Mouse (Mus musculus) embryonic facial prominence, embryonic 10.5 days (tissue): Measurements from ENCODE around the gene Xylt2. TPM values are rescaled to one million over a fixed set of nuclear protein-coding genes. Genes with fewer than 3 reads are reported as not detected.
"Not testable (repeated sequence)": the region's sequence is repeated elsewhere in the genome, so short reads cannot be mapped to it uniquely, and the experiment has no call there.

ENCODE experiments used
- DNase-seq: peaks from one replicate; pipeline ENCODE4 v3.0.0-alpha.2; 2017; ENCODE audit warnings: low spot score
- H3K27ac ChIP-seq: fragments of 300-500 bp; sonication (generic); replicated peaks from 2 replicates; pipeline ENCODE4 v1.5.1; 2016; ENCODE audit warnings: mild to moderate bottlenecking
- H3K27me3 ChIP-seq: fragments of 300-500 bp; sonication (generic); replicated peaks from 2 replicates; pipeline ENCODE4 v1.6.1; 2016; ENCODE audit warnings: low read depth, mild to moderate bottlenecking; ENCODE audit not compliant: poor library complexity, severe bottlenecking
- H3K36me3 ChIP-seq: fragments of 300-500 bp; sonication (generic); replicated peaks from 2 replicates; pipeline ENCODE4 v1.6.1; 2016; ENCODE audit warnings: mild to moderate bottlenecking, moderate library complexity
- H3K4me1 ChIP-seq: fragments of 300-500 bp; sonication (generic); 2 replicates; pipeline ENCODE4 v1.6.1; 2016
- H3K4me3 ChIP-seq: fragments of 300-500 bp; sonication (generic); 2 replicates; pipeline ENCODE4 v1.5.1; 2016; ENCODE audit warnings: mild to moderate bottlenecking, moderate library complexity
- H3K9me3 ChIP-seq: fragments of 300-500 bp; sonication (generic); 2 replicates; pipeline ENCODE4 v1.6.1; 2016; ENCODE audit warnings: mild to moderate bottlenecking
- WGBS: fragments of 180-500 bp; shearing (Covaris S2); methylation state at CpG from one replicate; pipeline ENCODE4 v1.1.7; 2016; 5-methylcytosine and 5-hydroxymethylcytosine counted together
- polyA plus RNA-seq: library from polyadenylated mRNA; unstranded; fragments of >200 nt; fragmentation: Nextera tagmentation; extraction: Ambion mirVana; gene quantifications from 2 replicates; pipeline ENCODE4 v1.2.1, GENCODE M21; 2016

Xylt2 gene
- polyA plus RNA-seq, 1 experiment from 2014 or later = 15.1 TPM

GRCm38 (mm10) chr11:94665281-94665680 lies 12.0 kb downstream of the Xylt2 start:
- Histone ChIP-seq H3K9me3 (no peaks in the 10 kb centered on the region), H3K4me1 (no peaks in the 10 kb centered on the region), H3K27me3 (no peaks in the 10 kb centered on the region), H3K36me3 (peaks cover 98% of the 10 kb centered on the region), H3K4me3 (no peak overlapping the region), H3K27ac (no peak overlapping the region)
- DNase-seq = no peak
- WGBS = 91% methylated on average over 6 of the region's 6 CpGs

GRCm38 (mm10) chr11:94661344-94661743 lies 16.0 kb downstream of the Xylt2 start:
- Histone ChIP-seq H3K4me3 (no peak overlapping the region), H3K4me1 (no peaks in the 10 kb centered on the region), H3K9me3 (no peaks in the 10 kb centered on the region), H3K27me3 (no peaks in the 10 kb centered on the region), H3K27ac (no peak overlapping the region), H3K36me3 (peaks cover 97% of the 10 kb centered on the region)
- no peak for DNase-seq
- whole genome bisulfite sequencing = 54% methylated on average over 1 of the region's 1 CpGs

GRCm38 (mm10) chr11:94653663-94654436 lies 23.5 kb downstream of the Xylt2 start, which contains the start of the genes Mrpl27 and Eme1:
Gene Mrpl27 (plus strand): TSS chr11:94653767.
Gene Eme1 (minus strand): TSS chr11:94653964.
- H3K4me1 ChIP-seq = peaks cover 25% of the 10 kb centered on the region
- DNase-seq = peak; percentile 86
- 1% methylated on average over 32 of the region's 32 CpGs for WGBS
- no peaks in the 10 kb centered on the region for H3K9me3 ChIP-seq
- H3K27me3 ChIP-seq = no peaks in the 10 kb centered on the region
- H3K27ac ChIP-seq = peak within 1 kb of the TSS; percentile 97
- peak within 1 kb of the TSS; percentile 77 for H3K4me3 ChIP-seq
- peaks cover 62% of the 10 kb centered on the region for H3K36me3 ChIP-seq

GRCm38 (mm10) chr11:94652973-94653372 lies 24.3 kb downstream of the Xylt2 start:
- Histone ChIP-seq H3K4me3 (peak overlapping the region; percentile 77), H3K27ac (peak overlapping the region; percentile 97), H3K27me3 (no peaks in the 10 kb centered on the region), H3K36me3 (peaks cover 62% of the 10 kb centered on the region), H3K4me1 (peaks cover 25% of the 10 kb centered on the region), H3K9me3 (no peaks in the 10 kb centered on the region)
- WGBS = 48% methylated on average over 8 of the region's 8 CpGs
- DNase-seq = no peak

GRCm38 (mm10) chr11:94651241-94651640 lies 26.1 kb downstream of the Xylt2 start:
- Histone ChIP-seq H3K4me1 (peaks cover 25% of the 10 kb centered on the region), H3K36me3 (peaks cover 62% of the 10 kb centered on the region)
- H3K4me3 ChIP-seq, H3K27me3 ChIP-seq, H3K27ac ChIP-seq, DNase-seq, H3K9me3 ChIP-seq: not testable (repeated sequence)
- 90% methylated on average over 7 of the region's 7 CpGs for WGBS

- WGBS = 97% methylated on average over 4 of the region's 4 CpGs
- DNase-seq = no peak
- H3K27ac ChIP-seq = no peak overlapping the region
- no peaks in the 10 kb centered on the region for H3K9me3 ChIP-seq
- peaks cover 97% of the 10 kb centered on the region for H3K36me3 ChIP-seq
- H3K4me1 ChIP-seq = peaks cover 6% of the 10 kb centered on the region; the same call in 1 of the 2 replicates
- no peaks in the 10 kb centered on the region for H3K27me3 ChIP-seq
- H3K4me3 ChIP-seq = no peak overlapping the region
These were observed 30.9 kb downstream of the Xylt2 start for GRCm38 (mm10) chr11:94646457-94646856.

GRCm38 (mm10) chr11:94644461-94645219 lies 32.7 kb downstream of the Xylt2 start:
- H3K27me3 ChIP-seq = no peaks in the 10 kb centered on the region
- H3K4me3 ChIP-seq = no peak overlapping the region
- H3K27ac ChIP-seq = no peak overlapping the region
- peaks cover 99% of the 10 kb centered on the region for H3K36me3 ChIP-seq
- H3K9me3 ChIP-seq = no peaks in the 10 kb centered on the region
- 85% methylated on average over 8 of the region's 8 CpGs for WGBS
- no peak for DNase-seq
- H3K4me1 ChIP-seq = peaks cover 5% of the 10 kb centered on the region; the same call in 1 of the 2 replicates

- Histone ChIP-seq H3K36me3 (peaks cover 82% of the 10 kb centered on the region), H3K4me1 (peaks cover 14% of the 10 kb centered on the region), H3K9me3 (no peaks in the 10 kb centered on the region), H3K4me3 (no peak overlapping the region), H3K27me3 (no peaks in the 10 kb centered on the region), H3K27ac (no peak overlapping the region)
- 89% methylated on average over 5 of the region's 5 CpGs for WGBS
- DNase-seq = no peak
These were observed 42.9 kb downstream of the Xylt2 start for GRCm38 (mm10) chr11:94634431-94634830.

- WGBS = 90% methylated on average over 8 of the region's 8 CpGs
- H3K9me3 ChIP-seq = no peaks in the 10 kb centered on the region
- DNase-seq = no peak
- H3K4me3 ChIP-seq = no peak overlapping the region
- H3K36me3 ChIP-seq = peaks cover 68% of the 10 kb centered on the region
- H3K27me3 ChIP-seq = no peaks in the 10 kb centered on the region
- H3K27ac ChIP-seq = no peak overlapping the region
- peaks cover 17% of the 10 kb centered on the region for H3K4me1 ChIP-seq
These were observed 44.3 kb downstream of the Xylt2 start for GRCm38 (mm10) chr11:94632988-94633387.

- Histone ChIP-seq H3K4me1 (peaks cover 17% of the 10 kb centered on the region), H3K27ac (no peak overlapping the region), H3K27me3 (no peaks in the 10 kb centered on the region), H3K4me3 (no peak overlapping the region), H3K9me3 (no peaks in the 10 kb centered on the region), H3K36me3 (peaks cover 58% of the 10 kb centered on the region)
- WGBS = 95% methylated on average over 5 of the region's 5 CpGs
- DNase-seq = no peak
These were observed 45.3 kb downstream of the Xylt2 start for GRCm38 (mm10) chr11:94631969-94632368.

GRCm38 (mm10) chr11:94630199-94631011 lies 46.9 kb downstream of the Xylt2 start:
- peak; percentile 25 for DNase-seq
- Histone ChIP-seq H3K27ac (peak overlapping the region; percentile 90), H3K4me1 (peaks cover 17% of the 10 kb centered on the region), H3K4me3 (peak overlapping the region; percentile 97), H3K9me3 (no peaks in the 10 kb centered on the region), H3K27me3 (no peaks in the 10 kb centered on the region), H3K36me3 (peaks cover 42% of the 10 kb centered on the region)
- 15% methylated on average over 26 of the region's 26 CpGs for WGBS

GRCm38 (mm10) chr11:94629884-94630198 lies 47.5 kb downstream of the Xylt2 start:
- under 1% methylated on average over 28 of the region's 28 CpGs for WGBS
- peak overlapping the region; percentile 90 for H3K27ac ChIP-seq

More at GRCm38 (mm10) chr11:94629884-94630198, 47.5 kb downstream of the Xylt2 start:
- no peak for DNase-seq
- peaks cover 17% of the 10 kb centered on the region for H3K4me1 ChIP-seq
- H3K4me3 ChIP-seq = peak overlapping the region; percentile 97
- H3K27me3 ChIP-seq = no peaks in the 10 kb centered on the region
- H3K9me3 ChIP-seq = no peaks in the 10 kb centered on the region
- peaks cover 36% of the 10 kb centered on the region for H3K36me3 ChIP-seq
